Mouse (Mus musculus) midbrain, embryonic 11.5 days (tissue): ENCODE data around the gene Gpank1. TPM values are rescaled to one million over a fixed set of nuclear protein-coding genes. Genes with fewer than 3 reads are reported as not detected.

ENCODE experiments used
- ATAC-seq: fragments of 200-750 bp; cut with Nextera tagmentation; 2 replicates; pipeline ENCODE4 v1.8.0; 2017; ENCODE audit warnings: moderate TSS enrichment, moderate library complexity; ENCODE audit not compliant: low FRiP score
- DNase-seq: peaks from one replicate; pipeline ENCODE4 v3.0.0; 2015; ENCODE audit warnings: low spot score; ENCODE audit errors: missing footprints
- H3K27ac ChIP-seq: fragments of 300-500 bp; sonication (generic); 2 replicates; pipeline ENCODE4 v1.5.1; 2014; ENCODE audit warnings: low read depth, low read length
- H3K27me3 ChIP-seq: fragments of 300-500 bp; sonication (generic); 2 replicates; pipeline ENCODE4 v1.6.1; 2014; ENCODE audit warnings: mild to moderate bottlenecking, low read length, moderate library complexity, mixed read lengths; ENCODE audit not compliant: control insufficient read depth, insufficient read depth
- H3K36me3 ChIP-seq: fragments of 300-500 bp; sonication (generic); 2 replicates; pipeline ENCODE4 v1.6.1; 2014; ENCODE audit warnings: mild to moderate bottlenecking, low read length, moderate library complexity, mixed read lengths; ENCODE audit not compliant: control insufficient read depth, insufficient read depth
- H3K4me1 ChIP-seq: fragments of 300-500 bp; sonication (generic); 2 replicates; pipeline ENCODE4 v1.6.1; 2014; ENCODE audit warnings: low read length; ENCODE audit not compliant: control insufficient read depth, insufficient read depth
- H3K4me2 ChIP-seq: fragments of 300-500 bp; sonication (generic); 2 replicates; pipeline ENCODE4 v1.6.1; 2014; ENCODE audit warnings: mild to moderate bottlenecking, moderate library complexity
- H3K4me3 ChIP-seq: fragments of 300-500 bp; sonication (generic); 2 replicates; pipeline ENCODE4 v1.5.1; 2014; ENCODE audit warnings: low read depth, low read length
- H3K9ac ChIP-seq: fragments of 300-500 bp; sonication (generic); 2 replicates; pipeline ENCODE4 v1.6.1; 2014; ENCODE audit warnings: low read length
- H3K9me3 ChIP-seq: fragments of 300-500 bp; sonication (generic); 2 replicates; pipeline ENCODE4 v1.6.1; 2016; ENCODE audit warnings: low read length; ENCODE audit not compliant: control insufficient read depth
- WGBS: fragments of 180-500 bp; shearing (Covaris S2); extraction: QIAGEN DNeasy Blood & Tissue Kit; methylation state at CpG from one replicate; pipeline ENCODE4 v1.1.7; 2014; 5-methylcytosine and 5-hydroxymethylcytosine counted together
- polyA plus RNA-seq: library from polyadenylated mRNA; unstranded; fragments of >200 nt; fragmentation: Nextera tagmentation; extraction: Ambion mirVana; gene quantifications from 2 replicates; pipeline ENCODE4 v1.2.1, GENCODE M21; 2014

The Gpank1 gene
- polyA plus RNA-seq, 1 experiment from 2014 or later = 26.3 TPM

GRCm38 (mm10) chr17:35147922-35148639 lies 26.8 kb downstream of the Gpank1 start:
- 72% methylated on average over 5 of the region's 5 CpGs for WGBS
- Histone ChIP-seq H3K4me2 (no peak overlapping the region), H3K9me3 (no peaks in the 10 kb centered on the region; the same call in 1 of the 2 replicates), H3K27me3 (no peaks in the 10 kb centered on the region; the same call in 1 of the 2 replicates), H3K36me3 (peaks cover 66% of the 10 kb centered on the region), H3K4me1 (no peaks in the 10 kb centered on the region), H3K9ac (no peak overlapping the region), H3K27ac (no peak overlapping the region), H3K4me3 (no peak overlapping the region)
- ATAC-seq (0 out of 2 replicates have a peak, but pooled peaks have one; percentile 16), DNase-seq (no peak)

GRCm38 (mm10) chr17:35152121-35152520 lies 30.9 kb downstream of the Gpank1 start:
- 96% methylated on average over 4 of the region's 4 CpGs for WGBS
- Histone ChIP-seq H3K4me1 (no peaks in the 10 kb centered on the region), H3K36me3 (peaks cover 67% of the 10 kb centered on the region), H3K4me2 (no peak overlapping the region), H3K27me3 (no peaks in the 10 kb centered on the region), H3K4me3 (no peak overlapping the region), H3K9ac (no peak overlapping the region), H3K9me3 (no peaks in the 10 kb centered on the region), H3K27ac (no peak overlapping the region)
- ATAC-seq = no peak
- DNase-seq = no peak

GRCm38 (mm10) chr17:35153077-35153476 lies 31.8 kb downstream of the Gpank1 start:
- H3K4me2 ChIP-seq = no peak overlapping the region
- H3K27ac ChIP-seq = no peak overlapping the region
- H3K9me3 ChIP-seq = no peaks in the 10 kb centered on the region
- H3K4me1 ChIP-seq = no peaks in the 10 kb centered on the region
- H3K27me3 ChIP-seq = no peaks in the 10 kb centered on the region
- H3K9ac ChIP-seq = no peak overlapping the region
- peaks cover 76% of the 10 kb centered on the region for H3K36me3 ChIP-seq
- ATAC-seq (no peak), DNase-seq (no peak)
- no peak overlapping the region for H3K4me3 ChIP-seq
- WGBS = 94% methylated on average over 9 of the region's 9 CpGs

- no peak overlapping the region for H3K27ac ChIP-seq
- H3K27me3 ChIP-seq = no peaks in the 10 kb centered on the region
- H3K4me3 ChIP-seq = no peak overlapping the region
- 92% methylated on average over 4 of the region's 4 CpGs for WGBS
- DNase-seq (no peak), ATAC-seq (no peak)
- H3K9me3 ChIP-seq = no peaks in the 10 kb centered on the region
- H3K36me3 ChIP-seq = peaks cover 84% of the 10 kb centered on the region
- no peak overlapping the region for H3K9ac ChIP-seq
- H3K4me1 ChIP-seq = no peaks in the 10 kb centered on the region
- no peak overlapping the region for H3K4me2 ChIP-seq
These were observed 32.7 kb downstream of the Gpank1 start for GRCm38 (mm10) chr17:35153931-35154330.

GRCm38 (mm10) chr17:35154616-35155015 lies 33.4 kb downstream of the Gpank1 start:
- 75% methylated on average over 7 of the region's 7 CpGs for WGBS
- DNase-seq = no peak

GRCm38 (mm10) chr17:35155451-35155850 lies 34.2 kb downstream of the Gpank1 start:
- no peak overlapping the region for H3K27ac ChIP-seq
- H3K4me3 ChIP-seq = no peak overlapping the region
- H3K9me3 ChIP-seq = no peaks in the 10 kb centered on the region
- ATAC-seq (no peak), DNase-seq (no peak)
- H3K4me1 ChIP-seq = no peaks in the 10 kb centered on the region
- H3K27me3 ChIP-seq = no peaks in the 10 kb centered on the region
- WGBS = 96% methylated on average over 12 of the region's 12 CpGs
- H3K9ac ChIP-seq = no peak overlapping the region
- H3K4me2 ChIP-seq = no peak overlapping the region
- H3K36me3 ChIP-seq = peaks cover 83% of the 10 kb centered on the region

More at GRCm38 (mm10) chr17:35154616-35155015, 33.4 kb downstream of the Gpank1 start:
- no peak overlapping the region for H3K4me3 ChIP-seq
- H3K36me3 ChIP-seq = peaks cover 83% of the 10 kb centered on the region
- no peak for ATAC-seq
- H3K9ac ChIP-seq = no peak overlapping the region
- no peaks in the 10 kb centered on the region for H3K9me3 ChIP-seq
- H3K27ac ChIP-seq = no peak overlapping the region
- no peaks in the 10 kb centered on the region for H3K4me1 ChIP-seq
- H3K4me2 ChIP-seq = no peak overlapping the region
- no peaks in the 10 kb centered on the region for H3K27me3 ChIP-seq

- DNase-seq (no peak), ATAC-seq (no peak)
- Histone ChIP-seq H3K27ac (no peak overlapping the region), H3K36me3 (peaks cover 88% of the 10 kb centered on the region), H3K9ac (no peak overlapping the region), H3K4me3 (no peak overlapping the region), H3K4me2 (no peak overlapping the region), H3K9me3 (no peaks in the 10 kb centered on the region), H3K4me1 (peaks cover 2% of the 10 kb centered on the region; the same call in 1 of the 2 replicates), H3K27me3 (no peaks in the 10 kb centered on the region)
- 93% methylated on average over 33 of the region's 33 CpGs for WGBS
These were observed 35.4 kb downstream of the Gpank1 start for GRCm38 (mm10) chr17:35156461-35157200.

GRCm38 (mm10) chr17:35157254-35157653 lies 36.0 kb downstream of the Gpank1 start:
- H3K4me2 ChIP-seq = no peak overlapping the region
- H3K36me3 ChIP-seq = peaks cover 89% of the 10 kb centered on the region
- H3K9me3 ChIP-seq = no peaks in the 10 kb centered on the region
- no peaks in the 10 kb centered on the region for H3K27me3 ChIP-seq
- DNase-seq = no peak
- H3K4me3 ChIP-seq = no peak overlapping the region
- H3K9ac ChIP-seq = no peak overlapping the region
- 94% methylated on average over 8 of the region's 8 CpGs for WGBS
- no peak overlapping the region for H3K27ac ChIP-seq
- ATAC-seq = no peak
- H3K4me1 ChIP-seq = peaks cover 4% of the 10 kb centered on the region; the same call in 1 of the 2 replicates

- 97% methylated on average over 8 of the region's 8 CpGs for WGBS
- no peak overlapping the region for H3K27ac ChIP-seq
- H3K36me3 ChIP-seq = peaks cover 85% of the 10 kb centered on the region
- no peak overlapping the region for H3K4me2 ChIP-seq
- ATAC-seq (no peak), DNase-seq (no peak)
- H3K9me3 ChIP-seq = no peaks in the 10 kb centered on the region
- no peaks in the 10 kb centered on the region for H3K27me3 ChIP-seq
- H3K9ac ChIP-seq = no peak overlapping the region
- peaks cover 7% of the 10 kb centered on the region for H3K4me1 ChIP-seq
- H3K4me3 ChIP-seq = no peak overlapping the region
These were observed 36.5 kb downstream of the Gpank1 start for GRCm38 (mm10) chr17:35157661-35158175.
